Mouse (Mus musculus) testis, adult 2 months (tissue): ENCODE measurements at regions not wholly inside any gene's neighbourhood (a gene's known extent, or its start where the extent isn't known, plus 50 kb on each side); places are given as distances from the start of the nearest gene placed in this dataset.
A peak's percentile ranks its signal among the peaks of the same experiment; 100 is the strongest.

ENCODE experiments used
- CTCF ChIP-seq: fragments of 200-500 bp; IDR thresholded peaks from 2 replicates; pipeline ENCODE4 v1.5.1; 2012; ENCODE audit warnings: low read depth, mild to moderate bottlenecking, inconsistent platforms, low read length, moderate library complexity; ENCODE audit not compliant: control insufficient read depth, insufficient read depth, insufficient replicate concordance
- POLR2A ChIP-seq: fragments of 200-500 bp; IDR thresholded peaks from 2 replicates; pipeline ENCODE4 v1.6.1; 2012; ENCODE audit warnings: low read depth, mild to moderate bottlenecking, inconsistent platforms, low read length, moderate library complexity; ENCODE audit not compliant: control insufficient read depth

GRCm38 (mm10) chr3:20509192-20509591, 142.2 kb upstream of the Agtr1b start:
- TF ChIP-seq CTCF = peak; percentile 75; the same call in 1 of the 2 replicates
- no peak for TF ChIP-seq POLR2A
